Mouse (Mus musculus) gastrocnemius, adult 2 months (tissue): ENCODE data around the gene Eif2ak2. TPM values are rescaled to one million over a fixed set of nuclear protein-coding genes. Genes with fewer than 3 reads are reported as not detected.

Experiments
- DNase-seq: peaks from one replicate; pipeline ENCODE4 v3.0.0; 2022
- H3K27ac ChIP-seq: fragments of 200-600 bp; 2 replicates; pipeline ENCODE4 v1.8.1; 2022; ENCODE audit warnings: mild to moderate bottlenecking
- H3K4me3 ChIP-seq: fragments of 200-600 bp; 2 replicates; pipeline ENCODE4 v1.8.1; 2022; ENCODE audit warnings: mild to moderate bottlenecking, moderate library complexity
- CTCF ChIP-seq: fragments of 200-600 bp; IDR thresholded peaks from 2 replicates; pipeline ENCODE4 v1.8.1; 2022; ENCODE audit warnings: antibody characterized with exemption, mild to moderate bottlenecking, moderate library complexity
- intact Hi-C: fragments of 180-260 bp; cut with DNase I; formaldehyde crosslinking; loops from one replicate; pipeline ENCODE4 v1.15.1; 2025
- total RNA-seq, 2 experiments: library from RNA; stranded (reverse); gene quantifications; 2 replicates each; pipeline ENCODE4 v1.2.3; 2021

Eif2ak2 gene
- total RNA-seq, 2 experiments from 2014 or later: 3.6 to 4.0 TPM

- H3K27ac ChIP-seq: no peak overlapping the region
- intact Hi-C loops: no loop called here
- peak; percentile 56 for TF ChIP-seq CTCF
- no peak for DNase-seq
- no peak overlapping the region for H3K4me3 ChIP-seq
Observed at GRCm38 (mm10) chr17:78809019-78809418, 73.4 kb downstream of the Eif2ak2 start.

Other genes starting within 250 kb of the Eif2ak2 start
- 1 to 10 TPM; 5.4 to 7.1 TPM for gene Strn, start 145.4 kb downstream of the Eif2ak2 start, total RNA-seq
- gene Heatr5b, start 47.2 kb downstream of the Eif2ak2 start, total RNA-seq: 10 to 100 TPM in 1 of 2 experiments, 1 to 10 TPM in 1; 7.3 to 10.1 TPM
- 10 to 100 TPM; 17.9 to 23.3 TPM for gene Gpatch11, start 47.0 kb downstream of the Eif2ak2 start, total RNA-seq
- not detected for gene Sult6b1, start 24.4 kb upstream of the Eif2ak2 start, total RNA-seq
- 10 to 100 TPM; 36.5 to 48.7 TPM for gene Cebpzos, start 33.9 kb upstream of the Eif2ak2 start, total RNA-seq
- gene Cebpz, start 54.5 kb upstream of the Eif2ak2 start, total RNA-seq: 10 to 100 TPM; 26.2 to 27.5 TPM
- 10 to 100 TPM; 22.0 to 31.8 TPM for gene Ndufaf7, start 54.6 kb upstream of the Eif2ak2 start, total RNA-seq
- 1 to 10 TPM; 8.6 to 9.7 TPM for gene Prkd3, start 138.2 kb upstream of the Eif2ak2 start, total RNA-seq
- gene Qpct, start 169.3 kb upstream of the Eif2ak2 start, total RNA-seq: 1 to 10 TPM; 2.4 to 3.8 TPM